Mouse (Mus musculus) G1E-ER4 (cell line): ENCODE results near the gene Vwa2. TPM values are rescaled to one million over a fixed set of nuclear protein-coding genes. Genes with fewer than 3 reads are reported as not detected.

Experiments used
- GATA1 ChIP-seq: IDR thresholded peaks from one replicate; pipeline ENCODE4 v1.8.0; 2012; ENCODE audit warnings: low read length, inconsistent platforms
- polyA plus RNA-seq: library from polyadenylated mRNA; stranded (reverse); fragments of >175 nt; gene quantifications from 2 replicates; pipeline ENCODE4 v1.2.3, GENCODE M21; 2012

The Vwa2 gene
- not detected in 2 replicates for polyA plus RNA-seq

GRCm38 (mm10) chr19:56873816-56874600, at the start of gene Vwa2:
TSS of gene Vwa2 (plus strand) at chr19:56874249.
- no peak for TF ChIP-seq GATA1

- TF ChIP-seq GATA1, result no peak
Measured at GRCm38 (mm10) chr19:56826047-56826631, 47.9 kb upstream of the Vwa2 start, which contains the start of gene Tdrd1. TSS of gene Tdrd1 (plus strand) at chr19:56826209.

GRCm38 (mm10) chr19:56828305-56828704, 45.7 kb upstream of the Vwa2 start:
- TF ChIP-seq GATA1, result no peak

- no peak for TF ChIP-seq GATA1
Measured at GRCm38 (mm10) chr19:56829267-56829666, 44.8 kb upstream of the Vwa2 start.

- no peak for TF ChIP-seq GATA1
Measured at GRCm38 (mm10) chr19:56830163-56830562, 43.9 kb upstream of the Vwa2 start.

- no peak for TF ChIP-seq GATA1
Measured at GRCm38 (mm10) chr19:56835340-56835739, 38.7 kb upstream of the Vwa2 start.

- no peak for TF ChIP-seq GATA1
Measured at GRCm38 (mm10) chr19:56838942-56839706, 34.9 kb upstream of the Vwa2 start.

- TF ChIP-seq GATA1, result no peak
Measured at GRCm38 (mm10) chr19:56842974-56843373, 31.1 kb upstream of the Vwa2 start.

GRCm38 (mm10) chr19:56852590-56852989, 21.5 kb upstream of the Vwa2 start:
- no peak for TF ChIP-seq GATA1

- no peak for TF ChIP-seq GATA1
Measured at GRCm38 (mm10) chr19:56856455-56856854, 17.6 kb upstream of the Vwa2 start.

- no peak for TF ChIP-seq GATA1
Measured at GRCm38 (mm10) chr19:56867701-56868100, 6.3 kb upstream of the Vwa2 start.

- TF ChIP-seq GATA1, result no peak
Measured at GRCm38 (mm10) chr19:56874601-56875315, 709 bp downstream of the Vwa2 start.

GRCm38 (mm10) chr19:56877364-56877763, 3.3 kb downstream of the Vwa2 start:
- TF ChIP-seq GATA1, result no peak

GRCm38 (mm10) chr19:56887879-56888278, 13.8 kb downstream of the Vwa2 start:
- TF ChIP-seq GATA1, result no peak

GRCm38 (mm10) chr19:56888654-56889053, 14.6 kb downstream of the Vwa2 start:
- TF ChIP-seq GATA1, result no peak

- no peak for TF ChIP-seq GATA1
Measured at GRCm38 (mm10) chr19:56891438-56891837, 17.4 kb downstream of the Vwa2 start.
